22 mouse cellular contexts compared by ENCODE assay signal in the genomic region with DNA sequence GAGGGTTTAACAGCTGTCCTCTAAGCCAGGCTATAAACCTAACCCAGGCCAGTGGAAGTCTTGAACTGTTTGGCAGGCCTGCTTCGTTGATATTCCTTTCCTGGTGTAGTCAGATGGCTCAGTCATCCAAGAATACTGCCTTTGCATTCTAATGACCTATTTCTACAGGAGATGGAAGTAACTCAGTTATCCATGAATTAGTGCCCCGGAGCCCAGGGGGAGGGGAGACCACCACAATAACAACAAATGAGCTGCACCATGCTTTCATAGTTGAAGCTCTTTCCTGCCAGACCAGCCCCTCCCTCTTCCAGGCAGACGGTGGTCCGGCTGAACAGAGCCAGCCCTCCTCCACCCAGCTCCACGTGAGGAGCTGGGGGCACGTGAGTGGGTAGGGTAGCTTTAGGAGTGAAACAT. TPM values are rescaled to one million over a fixed set of nuclear protein-coding genes. Genes with fewer than 3 reads are reported as not detected.
DNase-seq lines count a peak whose midpoint lies in the region; ATAC-seq and TF ChIP-seq lines count a peak whose summit lies in the region.
"Had no signal": no experiment of that assay in that cellular context is flagged by ENCODE, and none has a peak within 500 bp of the region (broad histone marks: within the 10 kb centered on the region; RNA-seq: fewer than 3 reads in every experiment).

No protein-coding gene starts in this region.

- peak; percentile 86 for DNase-seq in brain, embryonic 14.5 days (ENCODE audit: low read depth)
- no peak for DNase-seq in forebrain, embryonic 11.5 days (ENCODE audit: low spot score)
- DNase-seq in hindbrain, embryonic 11.5 days (ENCODE audit: low spot score): peak; percentile 21
- peak; percentile 30 for DNase-seq in midbrain, embryonic 14.5 days
- no peak for DNase-seq in frontal cortex, postnatal 10 days (ENCODE audit: low spot score in 2 of 2)
- DNase-seq in adrenal gland, adult 18-20 months (ENCODE audit: low spot score in 2 of 2): no peak
- no peak for DNase-seq in lung, postnatal 0 days (ENCODE audit: low spot score)
- DNase-seq: cerebellum, postnatal 14 days; gastrocnemius, postnatal 25 days; kidney, postnatal 10 days; lung, embryonic 14.5 days; thymus, postnatal 25 days had no signal

- no peak for TF ChIP-seq POLR2A in brain, embryonic 14.5 days (IDR thresholded peaks at IDR 0.05; ENCODE audit: borderline replicate concordance, extremely low read depth, insufficient read depth, insufficient read length, poor library complexity, severe bottlenecking)

- ATAC-seq in forebrain, embryonic 11.5 days (replicated peaks; ENCODE audit: low FRiP score): peak; percentile 65; the same call in 1 of the 2 replicates
- ATAC-seq in hindbrain, embryonic 11.5 days (ENCODE audit: low FRiP score): peak; percentile 40; the same call in 1 of the 2 replicates
- no peak for ATAC-seq in midbrain, embryonic 14.5 days (ENCODE audit: low FRiP score, low TSS enrichment)
- ATAC-seq in lung, postnatal 0 days: no peak
- ATAC-seq: activated CD4-positive, CD25-positive, alpha-beta regulatory T cell, adult 4 months; intestine, embryonic 16.5 days; liver, embryonic 12.5 days; Patski had no signal

- TF ChIP-seq CTCF in brain, embryonic 14.5 days (IDR thresholded peaks at IDR 0.05; ENCODE audit: borderline replicate concordance, extremely low read depth, insufficient read depth, insufficient read length): no peak
- TF ChIP-seq CTCF in lung, postnatal 0 days (IDR thresholded peaks at IDR 0.05): no peak

- TF ChIP-seq EP300 in lung, postnatal 0 days (IDR thresholded peaks at IDR 0.05): no peak

- H3K27ac ChIP-seq in forebrain, embryonic 11.5 days (ENCODE audit: low read depth, low read length): no peak overlapping the region
- no peak overlapping the region for H3K27ac ChIP-seq in hindbrain, embryonic 11.5 days (ENCODE audit: low read depth, low read length)
- H3K27ac ChIP-seq in midbrain, embryonic 14.5 days (replicated peaks; ENCODE audit: low read depth, low read length): no peak overlapping the region
- no peak overlapping the region for H3K27ac ChIP-seq in lung, postnatal 0 days (ENCODE audit: low read length)
- H3K27ac ChIP-seq: heart, embryonic 10.5 days; liver, embryonic 12.5 days; macrophage had no signal

- H3K36me3 ChIP-seq in forebrain, embryonic 11.5 days (ENCODE audit: control insufficient read depth, insufficient read depth, low read length): no peaks in the 10 kb centered on the region
- H3K36me3 ChIP-seq in hindbrain, embryonic 11.5 days (ENCODE audit: control insufficient read depth, insufficient read depth, low read length): no peaks in the 10 kb centered on the region
- H3K36me3 ChIP-seq in midbrain, embryonic 14.5 days (ENCODE audit: control insufficient read depth, insufficient read depth, low read length): no peaks in the 10 kb centered on the region
- H3K36me3 ChIP-seq in lung, postnatal 0 days (ENCODE audit: insufficient read depth, low read length): no peaks in the 10 kb centered on the region
- H3K36me3 ChIP-seq: heart, embryonic 10.5 days; liver, embryonic 12.5 days had no signal

- peaks cover 2% of the 10 kb centered on the region; the same call in 1 of the 2 replicates for H3K4me1 ChIP-seq in forebrain, embryonic 11.5 days (replicated peaks; ENCODE audit: control insufficient read depth, insufficient read depth, low read length)
- no peaks in the 10 kb centered on the region for H3K4me1 ChIP-seq in hindbrain, embryonic 11.5 days (replicated peaks; ENCODE audit: control insufficient read depth, insufficient read depth, low read length)
- H3K4me1 ChIP-seq in midbrain, embryonic 14.5 days (ENCODE audit: control insufficient read depth, insufficient read depth, low read length): 0 out of 2 replicates have a peak, but pooled peaks cover 8% of the 10 kb centered on the region
- H3K4me1 ChIP-seq in lung, postnatal 0 days (ENCODE audit: insufficient read depth, low read depth, low read length): no peaks in the 10 kb centered on the region
- H3K4me1 ChIP-seq: liver, embryonic 12.5 days had no signal

- H3K4me3 ChIP-seq in forebrain, embryonic 11.5 days (ENCODE audit: low read depth, low read length): no peak overlapping the region
- H3K4me3 ChIP-seq in hindbrain, embryonic 11.5 days (ENCODE audit: low read depth, low read length): no peak overlapping the region
- H3K4me3 ChIP-seq in midbrain, embryonic 14.5 days (replicated peaks; ENCODE audit: low read depth, low read length): no peak overlapping the region
- H3K4me3 ChIP-seq in lung, postnatal 0 days (ENCODE audit: low read depth, low read length): no peak overlapping the region
- H3K4me3 ChIP-seq: heart, embryonic 10.5 days; liver, embryonic 12.5 days had no signal

- 42% methylated on average over 6 of the region's 6 CpGs for WGBS in forebrain, embryonic 11.5 days
- 52% methylated on average over 6 of the region's 6 CpGs for WGBS in hindbrain, embryonic 11.5 days
- 41% methylated on average over 6 of the region's 6 CpGs for WGBS in midbrain, embryonic 14.5 days
- WGBS in lung, postnatal 0 days: 79% methylated on average over 6 of the region's 6 CpGs

- no peak overlapping the region for H3K9ac ChIP-seq in forebrain, embryonic 11.5 days (ENCODE audit: low read length)
- H3K9ac ChIP-seq in hindbrain, embryonic 11.5 days (ENCODE audit: low read depth, low read length): no peak overlapping the region
- H3K9ac ChIP-seq in midbrain, embryonic 14.5 days (replicated peaks; ENCODE audit: low read length): no peak overlapping the region
- no peak overlapping the region for H3K9ac ChIP-seq in lung, postnatal 0 days (replicated peaks; ENCODE audit: low read depth)
- H3K9ac ChIP-seq: liver, embryonic 12.5 days; lung, embryonic 14.5 days had no signal

- no peaks in the 10 kb centered on the region for H3K27me3 ChIP-seq in forebrain, embryonic 11.5 days (ENCODE audit: control insufficient read depth, insufficient read depth, low read length)
- no peaks in the 10 kb centered on the region for H3K27me3 ChIP-seq in hindbrain, embryonic 11.5 days (ENCODE audit: control insufficient read depth, insufficient read depth, low read length)
- H3K27me3 ChIP-seq in midbrain, embryonic 14.5 days (ENCODE audit: control insufficient read depth, insufficient read depth, low read length): no peaks in the 10 kb centered on the region
- no peaks in the 10 kb centered on the region for H3K27me3 ChIP-seq in lung, postnatal 0 days (replicated peaks; ENCODE audit: insufficient read depth, low read length)
- H3K27me3 ChIP-seq: liver, embryonic 12.5 days; Patski had no signal

- no peaks in the 10 kb centered on the region for H3K9me3 ChIP-seq in forebrain, embryonic 11.5 days (ENCODE audit: control insufficient read depth, low read length)
- no peaks in the 10 kb centered on the region for H3K9me3 ChIP-seq in hindbrain, embryonic 11.5 days (ENCODE audit: control insufficient read depth, low read length)
- H3K9me3 ChIP-seq in midbrain, embryonic 14.5 days (ENCODE audit: control insufficient read depth, low read length): no peaks in the 10 kb centered on the region
- H3K9me3 ChIP-seq in lung, postnatal 0 days (ENCODE audit: low read length): no peaks in the 10 kb centered on the region
- H3K9me3 ChIP-seq: heart, embryonic 10.5 days; liver, embryonic 12.5 days had no signal

- H3K4me2 ChIP-seq in forebrain, embryonic 11.5 days (ENCODE audit: low read depth, low read length, severe bottlenecking): no peak overlapping the region
- no peak overlapping the region for H3K4me2 ChIP-seq in hindbrain, embryonic 11.5 days (replicated peaks; ENCODE audit: low read depth, low read length)
- no peak overlapping the region for H3K4me2 ChIP-seq in midbrain, embryonic 14.5 days (ENCODE audit: low read length)
- H3K4me2 ChIP-seq in lung, postnatal 0 days (replicated peaks; ENCODE audit: low read depth, low read length): no peak overlapping the region
- H3K4me2 ChIP-seq: liver, embryonic 12.5 days; lung, embryonic 14.5 days had no signal

RNA-seq across cellular contexts. Expression of a gene that starts 33.4 kb away (rescaled TPM):
- polyA plus RNA-seq in brain, embryonic 14.5 days (2012; rRNA removed): not detected in 2 replicates
- not detected in 2 replicates for polyA plus RNA-seq in forebrain, embryonic 11.5 days (2014; fragmentation: Nextera tagmentation; extraction: Ambion mirVana)
- polyA plus RNA-seq in hindbrain, embryonic 11.5 days (2014; fragmentation: Nextera tagmentation; extraction: Ambion mirVana): 0.17 TPM in 1 of 2 replicates, not detected in the other
- not detected in 2 replicates for polyA plus RNA-seq in midbrain, embryonic 14.5 days (2014; fragmentation: Nextera tagmentation; extraction: Ambion mirVana)
- not detected for total RNA-seq in adrenal gland, adult 18-20 months (2021)
- not detected in 2 replicates for polyA plus RNA-seq in lung, postnatal 0 days (2015; fragmentation: Nextera tagmentation; extraction: Ambion mirVana)
- total RNA-seq: gastrocnemius, postnatal 25 days; heart, postnatal 25 days; layer of hippocampus, adult 8-10 months; left cerebral cortex, adult 8-10 months had no signal
- polyA plus RNA-seq: activated CD4-positive, CD25-positive, alpha-beta regulatory T cell, adult 4 months; heart, embryonic 10.5 days; intestine, embryonic 16.5 days; limb, embryonic 11.5 days; liver, embryonic 12.5 days; lung, embryonic 14.5 days; macrophage; Patski had no signal

RNA-seq across cellular contexts. Expression of a gene that starts 44.6 kb away (rescaled TPM):
- polyA plus RNA-seq in brain, embryonic 14.5 days (2012; rRNA removed): 29.2 and 40.4 TPM in 2 replicates
- polyA plus RNA-seq in forebrain, embryonic 11.5 days (2014; fragmentation: Nextera tagmentation; extraction: Ambion mirVana): 7.4 and 9.2 TPM in 2 replicates
- 4.0 and 4.8 TPM in 2 replicates for polyA plus RNA-seq in hindbrain, embryonic 11.5 days (2014; fragmentation: Nextera tagmentation; extraction: Ambion mirVana)
- polyA plus RNA-seq in midbrain, embryonic 14.5 days (2014; fragmentation: Nextera tagmentation; extraction: Ambion mirVana): 20.9 and 30.3 TPM in 2 replicates
- 1 to 10 TPM; 2.3 to 2.4 TPM for total RNA-seq in adrenal gland, adult 18-20 months (2021)
- 9.4 and 10.2 TPM in 2 replicates for polyA plus RNA-seq in lung, postnatal 0 days (2015; fragmentation: Nextera tagmentation; extraction: Ambion mirVana)
- polyA plus RNA-seq: activated CD4-positive, CD25-positive, alpha-beta regulatory T cell, adult 4 months had no signal

Comparison
In these comparisons a context has a peak if more than half of its experiments do, and no peak if none do; other contexts are left out.
1. DNase-seq: peak in brain, embryonic 14.5 days (single experiment), hindbrain, embryonic 11.5 days (single experiment) and midbrain, embryonic 14.5 days (single experiment); none in forebrain, embryonic 11.5 days (single experiment), frontal cortex, postnatal 10 days (0 of 2), adrenal gland, adult 18-20 months (0 of 2) and lung, postnatal 0 days (single experiment).
2. ATAC-seq: peak in forebrain, embryonic 11.5 days (single experiment) and hindbrain, embryonic 11.5 days (single experiment); none in midbrain, embryonic 14.5 days (single experiment) and lung, postnatal 0 days (single experiment).